Mouse (Mus musculus) cerebellum, adult 2 months (tissue): ENCODE results near the gene Pole3.

Experiments
- CTCF ChIP-seq: fragments of 200-500 bp; IDR thresholded peaks from 2 replicates; pipeline ENCODE4 v1.5.1; 2011; ENCODE audit warnings: low read depth, mild to moderate bottlenecking, control low read depth, low read length, moderate library complexity, borderline replicate concordance; ENCODE audit not compliant: insufficient read depth
- POLR2A ChIP-seq: fragments of 200-500 bp; IDR thresholded peaks from 2 replicates; pipeline ENCODE4 v1.6.1; 2011; ENCODE audit warnings: low read length, control low read depth, borderline replicate concordance; ENCODE audit not compliant: insufficient read depth

DNA sequence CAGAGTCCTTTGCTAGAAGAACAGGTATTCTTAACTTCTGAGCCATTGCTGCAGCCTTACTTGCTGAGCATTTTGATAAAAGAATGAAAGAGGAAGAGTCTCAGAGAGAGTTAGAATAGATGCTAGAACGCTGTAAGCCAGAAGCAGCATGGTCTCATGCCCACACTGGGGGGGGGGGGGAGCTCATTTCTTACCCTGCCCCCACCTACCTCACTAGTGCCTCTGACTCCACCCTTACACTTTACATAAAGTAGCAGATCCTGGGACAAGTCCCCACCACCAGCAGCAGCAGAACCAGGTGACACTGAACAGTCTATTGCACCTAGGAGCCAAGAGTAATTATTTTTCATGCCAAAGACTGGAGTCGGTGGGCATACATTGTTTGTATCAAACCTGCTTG lies 49.7 kb downstream of the Pole3 start:
- TF ChIP-seq POLR2A: no peak
- TF ChIP-seq CTCF: no peak
